Mouse (Mus musculus) B cell, adult 67 days (primary cell): ENCODE measurements around the gene Nfatc4. TPM values are rescaled to one million over a fixed set of nuclear protein-coding genes. Genes with fewer than 3 reads are reported as not detected.

Experiments used
- total RNA-seq, 2 experiments: library from RNA; stranded (reverse); gene quantifications; 4 replicates each; pipeline ENCODE4 v1.2.4; 2023

The Nfatc4 gene
- total RNA-seq: not detected

DNA sequence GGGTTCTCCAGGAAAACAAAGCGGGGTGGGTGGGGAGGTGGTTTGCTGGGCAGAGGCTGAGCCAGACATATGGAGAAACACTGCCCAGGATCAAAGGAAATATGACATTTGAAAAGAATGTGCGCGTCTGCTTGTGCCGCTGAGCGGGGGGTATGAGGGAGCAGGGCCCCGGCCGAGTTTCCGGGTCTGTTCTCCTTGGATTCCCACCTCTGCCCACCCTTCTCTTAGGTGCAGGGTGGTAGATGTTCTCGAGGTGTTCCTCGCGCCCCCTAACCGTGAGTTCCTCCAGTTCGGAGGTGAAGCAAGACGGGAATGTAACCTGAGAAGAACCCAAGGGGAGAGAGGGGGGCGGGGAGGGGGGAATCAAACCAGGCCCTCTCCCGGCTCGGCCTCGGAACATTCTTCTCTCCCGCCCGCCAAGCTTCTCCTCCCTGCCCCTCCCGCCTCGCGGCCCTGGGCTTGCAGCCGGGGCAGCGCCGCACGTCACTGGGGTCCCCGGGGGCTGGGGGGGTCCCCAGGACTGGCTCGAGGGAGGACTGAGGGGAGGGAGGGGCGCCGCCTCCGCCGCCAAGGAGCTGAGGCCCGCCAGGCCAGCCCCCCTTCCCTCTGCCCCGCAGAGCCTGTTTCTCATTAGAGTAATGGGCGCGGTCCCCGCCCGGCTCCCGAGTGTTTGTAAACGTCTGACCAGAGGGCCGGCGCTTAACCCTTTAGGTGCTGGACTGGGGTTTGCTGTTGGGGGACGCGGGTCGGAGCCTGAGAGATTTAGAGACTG lies at the start of gene Nfatc4:
Nfatc4 (plus strand) TSS at position 154 of the 772 bp plus-strand sequence.

DNA sequence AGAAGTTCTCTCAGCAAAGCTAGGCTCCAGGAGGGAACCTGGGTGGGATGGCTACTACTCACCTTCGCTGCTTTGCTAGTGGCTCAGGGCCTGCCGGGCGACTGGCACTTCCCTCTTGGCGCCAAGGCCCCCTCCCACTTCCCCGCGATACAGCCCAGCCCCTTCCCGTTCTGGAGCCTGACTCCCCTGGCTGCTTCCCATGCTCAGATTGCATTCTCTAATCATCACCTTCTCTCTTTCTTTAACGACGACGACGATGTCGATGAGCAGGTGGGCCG lies 39.0 kb upstream of the Nfatc4 start, which contains the start of gene Adcy4:
Adcy4 (minus strand) TSS at position 138 of the 278 bp plus-strand sequence.

DNA sequence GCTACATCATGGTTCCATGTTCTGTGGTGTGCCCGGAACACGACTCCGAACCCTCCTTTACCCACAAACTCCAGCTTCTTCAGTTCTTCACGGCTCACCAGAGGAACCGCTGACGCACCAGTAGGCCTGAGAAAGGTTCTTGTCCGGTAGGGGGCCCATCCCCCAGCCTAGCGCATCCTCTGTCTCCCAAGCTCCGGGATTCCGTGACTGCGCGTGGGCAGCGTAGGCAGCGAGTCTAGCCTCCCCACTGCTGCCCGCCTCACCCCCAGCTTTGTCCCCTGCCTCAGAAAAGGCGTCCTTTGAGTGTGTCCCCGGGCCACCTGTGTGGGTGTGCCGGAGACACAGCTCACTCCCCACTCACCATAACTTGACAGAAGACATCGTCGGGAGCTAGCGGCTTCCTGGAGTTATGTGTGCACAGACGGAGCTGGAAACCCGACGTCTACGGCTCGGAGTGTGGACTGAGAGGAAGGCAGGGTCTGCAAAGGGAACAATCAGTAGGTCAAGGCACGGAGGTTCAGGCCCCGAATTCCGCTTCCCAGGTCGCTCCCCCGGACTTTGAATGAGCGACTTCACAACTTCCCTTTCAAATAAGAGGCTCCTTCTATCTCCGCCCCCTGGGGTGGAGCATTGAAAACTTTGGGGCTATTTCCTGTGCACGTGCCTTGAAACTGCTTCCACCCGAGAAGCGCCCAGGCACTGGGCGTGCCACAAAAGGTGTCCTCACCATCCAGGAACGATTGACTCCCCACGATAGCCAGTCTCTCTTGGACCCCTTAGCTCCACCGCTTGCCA lies 34.5 kb upstream of the Nfatc4 start, which contains the start of gene Ripk3:
Ripk3 (minus strand) TSS at position 610 of the 795 bp plus-strand sequence.

DNA sequence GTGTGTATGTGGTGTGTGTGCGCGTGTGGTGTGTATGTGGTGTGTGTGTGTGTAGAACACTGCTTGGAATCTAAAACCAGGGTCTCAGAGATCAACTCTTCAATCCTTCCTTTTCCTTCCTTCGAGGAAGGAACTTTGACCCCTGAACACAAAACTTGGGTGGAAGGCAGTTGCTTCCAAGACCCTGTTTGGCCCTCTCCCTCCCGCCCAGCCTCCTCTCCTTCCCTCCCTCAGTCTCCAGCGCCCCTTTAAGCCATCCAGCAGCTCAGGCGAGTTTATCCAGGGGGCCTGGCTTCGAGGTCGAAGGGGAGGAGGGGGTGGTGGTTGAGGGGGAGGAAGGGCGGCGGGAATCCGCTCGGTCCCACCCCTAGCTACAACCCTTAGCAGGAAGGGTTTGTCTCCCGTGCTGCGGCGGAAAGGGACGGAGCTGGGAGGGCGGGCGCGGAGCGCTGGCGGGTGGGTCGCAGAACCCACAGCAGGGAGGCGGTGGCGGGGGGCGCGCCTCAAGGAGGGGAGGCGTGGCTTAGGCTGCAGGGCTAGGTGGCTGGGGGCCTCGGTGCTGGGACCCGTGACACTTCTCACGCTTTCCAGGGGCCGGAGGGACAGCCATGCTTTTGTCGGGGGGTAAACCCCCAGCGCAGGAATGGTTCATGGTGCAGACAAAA lies 30.8 kb downstream of the Nfatc4 start, which contains the start of gene Nynrin:
Nynrin (plus strand) TSS at position 390 of the 665 bp plus-strand sequence.

Other genes with a start within 250 kb of the Nfatc4 start
- gene Fitm1, start 247.5 kb upstream of the Nfatc4 start, total RNA-seq: not detected
- gene Psme1, start 245.0 kb upstream of the Nfatc4 start, total RNA-seq: 100 to 1,000 TPM; 235 to 258 TPM
- gene Emc9, start 237.8 kb upstream of the Nfatc4 start, total RNA-seq: 1 to 10 TPM; 5.3 to 5.5 TPM
- 100 to 1,000 TPM; 310 to 354 TPM for gene Psme2, start 232.0 kb upstream of the Nfatc4 start, total RNA-seq
- gene Rnf31, start 231.4 kb upstream of the Nfatc4 start, total RNA-seq: 100 to 1,000 TPM; 122 to 132 TPM
- 100 to 1,000 TPM in 1 of 2 experiments, 10 to 100 TPM in 1; 96.0 to 123 TPM for gene Irf9, start 219.6 kb upstream of the Nfatc4 start, total RNA-seq
- gene Rec8, start 205.1 kb upstream of the Nfatc4 start, total RNA-seq: 1 to 10 TPM in 1 of 2 experiments, under 1 TPM in 1; 0.92 to 1.3 TPM
- 10 to 100 TPM; 60.2 to 61.5 TPM for gene Ipo4, start 187.2 kb upstream of the Nfatc4 start, total RNA-seq
- gene Gm49378, start 185.2 kb upstream of the Nfatc4 start, total RNA-seq: 1 to 10 TPM; 1.7 to 3.5 TPM
- 10 to 100 TPM; 46.3 to 48.5 TPM for gene Tm9sf1, start 179.3 kb upstream of the Nfatc4 start, total RNA-seq
- 1 to 10 TPM; 2.9 to 4.8 TPM for gene Tssk4, start 173.0 kb upstream of the Nfatc4 start, total RNA-seq
- gene Mdp1, start 162.6 kb upstream of the Nfatc4 start, total RNA-seq: 10 to 100 TPM; 47.2 to 57.2 TPM
- 10 to 100 TPM; 28.5 to 30.2 TPM for gene Gmpr2, start 151.2 kb upstream of the Nfatc4 start, total RNA-seq
- gene Nedd8, start 151.0 kb upstream of the Nfatc4 start, total RNA-seq: 100 to 1,000 TPM; 171 to 189 TPM
- 100 to 1,000 TPM; 130 to 157 TPM for gene Tinf2, start 141.3 kb upstream of the Nfatc4 start, total RNA-seq
- gene Tgm1, start 109.2 kb upstream of the Nfatc4 start, total RNA-seq: 1 to 10 TPM; 1.8 to 2.0 TPM
- 10 to 100 TPM; 81.0 to 97.5 TPM for gene Rabggta, start 100.9 kb upstream of the Nfatc4 start, total RNA-seq
- 10 to 100 TPM; 25.6 to 29.9 TPM for gene Dhrs1, start 77.5 kb upstream of the Nfatc4 start, total RNA-seq
- 10 to 100 TPM; 32.3 to 39.4 TPM for gene Nop9, start 77.5 kb upstream of the Nfatc4 start, total RNA-seq
- not detected for gene Cideb, start 64.7 kb upstream of the Nfatc4 start, total RNA-seq
- gene Ltb4r2, start 61.7 kb upstream of the Nfatc4 start, total RNA-seq: under 1 TPM; 0.52 to 0.53 TPM
- not detected for gene Ltb4r1, start 57.2 kb upstream of the Nfatc4 start, total RNA-seq
- gene Adcy4, start 39.0 kb upstream of the Nfatc4 start, total RNA-seq: under 1 TPM in 1 of 2 experiments, not detected in 1; 0.44 TPM
- gene Ripk3, start 34.3 kb upstream of the Nfatc4 start, total RNA-seq: 10 to 100 TPM; 57.2 to 75.3 TPM
- gene Nynrin, start 30.9 kb downstream of the Nfatc4 start, total RNA-seq: not detected
- under 1 TPM in 1 of 2 experiments, not detected in 1; 0.32 TPM for gene Cbln3, start 61.2 kb downstream of the Nfatc4 start, total RNA-seq
- gene Khnyn, start 61.8 kb downstream of the Nfatc4 start, total RNA-seq: 100 to 1,000 TPM; 111 to 115 TPM
- gene Sdr39u1, start 77.1 kb downstream of the Nfatc4 start, total RNA-seq: 10 to 100 TPM; 24.9 to 30.8 TPM
- not detected for gene Cma1, start 121.5 kb downstream of the Nfatc4 start, total RNA-seq
- not detected for gene Cma2, start 127.8 kb downstream of the Nfatc4 start, total RNA-seq
- not detected for gene Mcpt1, start 194.8 kb downstream of the Nfatc4 start, total RNA-seq
- gene Mcpt9, start 207.4 kb downstream of the Nfatc4 start, total RNA-seq: not detected
- gene Mcpt2, start 218.9 kb downstream of the Nfatc4 start, total RNA-seq: not detected
- gene Mcpt4, start 239.2 kb downstream of the Nfatc4 start, total RNA-seq: not detected